Mouse (Mus musculus): Measurements from ENCODE around the gene Gm10226. TPM values are rescaled to one million over a fixed set of nuclear protein-coding genes. Genes with fewer than 3 reads are reported as not detected.

Gm10226 gene
- 2.3 and 4.5 TPM in 2 replicates for polyA plus RNA-seq (2012; rRNA removed)

DNA sequence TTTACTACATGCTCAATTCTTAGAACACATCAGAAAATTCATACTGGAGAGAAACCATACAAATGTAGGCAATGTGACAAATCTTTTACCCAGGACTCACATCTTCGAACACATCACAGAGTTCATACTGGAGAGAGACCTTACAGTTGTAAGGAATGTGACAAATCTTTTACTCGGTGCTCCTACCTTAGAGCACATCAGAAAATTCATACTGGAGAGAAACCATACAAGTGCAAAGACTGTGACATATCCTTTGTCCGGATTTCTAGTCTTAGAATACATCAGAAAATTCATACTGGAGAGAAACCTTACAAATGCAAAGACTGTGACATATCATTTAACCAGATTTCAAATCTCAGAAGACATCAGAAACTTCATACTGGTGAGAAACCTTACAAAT lies at the start of gene Gm10226:
TSS of gene Gm10226 (plus strand) at position 301 of the 400 bp plus-strand sequence.

DNA sequence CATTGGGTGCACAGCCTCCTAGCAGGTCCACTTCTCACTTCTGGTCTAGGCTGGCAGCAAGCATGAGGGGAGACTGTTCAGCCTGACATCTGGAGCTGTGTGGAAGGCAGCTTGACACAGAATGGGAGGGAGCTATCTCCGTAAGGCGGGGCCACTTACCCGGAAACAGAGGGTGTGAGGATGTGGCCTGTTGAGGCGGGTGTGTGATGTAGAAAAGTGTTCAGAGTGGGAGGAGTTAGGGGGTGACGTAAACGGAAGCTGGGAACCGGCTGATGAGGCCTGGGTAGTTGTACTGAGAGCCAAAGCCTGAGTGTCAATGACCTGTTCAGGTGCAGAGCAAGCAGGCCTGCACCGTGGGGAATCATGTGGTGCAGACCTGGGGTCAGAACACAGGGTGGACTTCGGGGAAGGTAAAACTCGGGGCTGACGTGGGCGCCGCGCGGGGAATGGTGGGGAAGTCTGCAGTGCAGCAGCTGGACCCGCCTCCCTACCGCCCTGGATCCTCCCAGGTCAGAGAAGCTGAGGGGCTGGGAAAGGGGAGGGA lies 41.2 kb upstream of the Gm10226 start, which contains the start of gene Zfp983:
TSS of gene Zfp983 (plus strand) at position 261 of the 544 bp plus-strand sequence.

DNA sequence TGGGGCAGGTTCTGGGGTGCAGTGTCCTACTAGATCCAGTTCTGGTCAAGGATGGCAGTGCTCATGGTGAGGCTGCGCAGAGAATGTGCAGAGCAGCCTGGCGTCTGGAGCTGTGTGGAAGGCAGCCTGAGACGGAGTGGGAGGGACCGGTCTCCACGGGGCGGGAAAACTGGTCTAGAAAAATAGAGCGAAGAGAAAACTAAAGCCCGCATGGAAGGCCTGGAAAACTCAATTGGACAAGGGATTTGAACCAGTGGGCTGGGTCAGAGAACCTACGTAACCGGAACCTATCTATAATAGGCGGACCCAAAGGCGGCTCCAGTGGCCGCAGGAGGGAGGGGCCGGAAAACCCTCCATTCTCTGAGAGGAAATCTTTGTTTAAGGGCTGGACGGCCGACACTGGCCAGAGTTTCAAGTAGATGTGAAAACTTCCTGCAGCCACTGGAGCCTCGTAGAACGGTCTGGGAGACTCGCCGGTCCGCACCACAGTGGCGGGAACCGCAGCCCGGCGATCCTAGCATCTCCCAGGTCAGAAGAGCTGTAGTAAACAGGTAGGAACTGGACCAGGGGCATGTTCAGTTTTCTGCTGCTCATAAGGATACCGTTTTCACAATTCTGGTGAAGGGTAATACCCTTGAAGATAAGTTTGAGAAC lies 15.8 kb downstream of the Gm10226 start, which contains the start of gene Zfp760:
TSS of gene Zfp760 (plus strand) at position 399 of the 654 bp plus-strand sequence.

DNA sequence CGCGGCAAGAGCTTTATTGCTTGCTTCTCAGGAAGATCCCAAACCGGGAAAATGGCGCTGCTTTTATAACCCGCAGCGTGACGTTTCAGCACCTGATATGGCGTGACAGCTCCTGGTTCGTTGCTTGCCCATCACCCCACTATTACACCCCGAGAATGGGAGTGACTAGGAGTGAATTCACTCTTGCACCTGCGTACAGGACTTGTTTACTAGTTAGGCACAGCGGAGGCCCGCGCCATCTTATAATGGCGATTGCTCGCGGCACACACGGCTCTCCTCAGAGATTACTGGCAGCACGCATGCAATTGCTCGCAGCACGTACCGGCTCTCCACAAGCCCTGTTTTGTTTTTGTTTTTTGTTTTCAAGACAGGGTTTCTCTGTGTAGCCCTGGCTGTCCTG lies 38.8 kb downstream of the Gm10226 start, which contains the start of gene Zfp229:
TSS of gene Zfp229 (plus strand) at position 301 of the 400 bp plus-strand sequence.

Other genes starting within 250 kb of the Gm10226 start
- gene Zfp51, start 241.5 kb upstream of the Gm10226 start, polyA plus RNA-seq (2012; rRNA removed): 2.7 and 3.2 TPM in 2 replicates
- 1.5 and 1.8 TPM in 2 replicates for gene Zfp53, start 202.9 kb upstream of the Gm10226 start, polyA plus RNA-seq (2012; rRNA removed)
- 0.65 and 0.67 TPM in 2 replicates for gene Zfp52, start 156.3 kb upstream of the Gm10226 start, polyA plus RNA-seq (2012; rRNA removed)
- 4.3 TPM in 2 replicates for gene Zfp948, start 124.9 kb upstream of the Gm10226 start, polyA plus RNA-seq (2012; rRNA removed)
- 0.63 and 0.84 TPM in 2 replicates for gene Zfp983, start 41.2 kb upstream of the Gm10226 start, polyA plus RNA-seq (2012; rRNA removed)
- 4.1 and 4.5 TPM in 2 replicates for gene Zfp760, start 15.9 kb downstream of the Gm10226 start, polyA plus RNA-seq (2012; rRNA removed)
- 1.4 TPM in 2 replicates for gene Zfp229, start 38.9 kb downstream of the Gm10226 start, polyA plus RNA-seq (2012; rRNA removed)
- 0.78 and 0.79 TPM in 2 replicates for gene Zfp820, start 153.9 kb downstream of the Gm10226 start, polyA plus RNA-seq (2012; rRNA removed)
- 0.58 and 0.63 TPM in 2 replicates for gene Zfp995, start 218.1 kb downstream of the Gm10226 start, polyA plus RNA-seq (2012; rRNA removed)